Mouse (Mus musculus) heart, adult 2 months (tissue): ENCODE results near the gene Cryab.

Source experiments
- CTCF ChIP-seq: fragments of 200-600 bp; IDR thresholded peaks from 2 replicates; pipeline ENCODE4 v1.8.1; 2022; ENCODE audit warnings: antibody characterized with exemption, mild to moderate bottlenecking, moderate library complexity
- POLR2A ChIP-seq: fragments of 200-500 bp; IDR thresholded peaks from 2 replicates; pipeline ENCODE4 v1.6.1; 2011; ENCODE audit warnings: mild to moderate bottlenecking, low read depth, low read length, control low read depth; ENCODE audit not compliant: insufficient read depth

DNA sequence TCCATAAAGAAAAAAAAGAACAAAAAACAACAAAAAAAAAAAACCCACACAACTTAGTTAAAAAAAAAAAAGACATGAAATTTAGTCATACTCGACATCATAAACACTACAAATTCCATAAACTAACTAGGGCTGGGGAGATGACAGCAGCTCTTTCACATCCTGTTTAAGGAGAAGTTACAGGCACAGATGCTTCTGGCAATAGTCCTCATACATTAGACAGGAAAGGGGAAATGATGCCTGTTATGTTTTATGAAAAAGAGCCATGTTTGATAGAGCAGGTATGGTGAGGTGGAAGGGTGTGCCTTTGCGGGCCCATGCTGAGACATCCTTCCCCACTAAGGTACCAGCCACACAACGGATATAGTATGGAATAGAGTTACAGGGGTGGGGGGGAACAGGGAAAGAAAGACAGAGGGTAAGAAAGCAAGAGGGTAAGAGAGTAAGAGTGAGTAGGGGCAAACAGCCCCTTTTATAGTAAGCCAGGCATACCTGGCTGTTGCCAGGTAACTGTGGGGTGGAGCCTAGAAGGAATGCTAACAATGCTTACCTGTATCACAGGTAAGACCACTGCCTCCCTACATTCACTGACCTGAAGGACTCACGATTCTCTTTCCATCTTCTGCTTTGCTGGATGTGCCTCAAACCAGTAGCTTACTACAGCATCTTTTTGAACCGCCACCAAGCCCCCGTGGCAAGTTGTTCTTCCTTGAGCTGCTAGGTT, 10.6 kb downstream of the Cryab start:
- no peak for TF ChIP-seq POLR2A
- TF ChIP-seq CTCF: no peak
